Mouse (Mus musculus) kidney, adult 2 months (tissue): Measurements from ENCODE around the gene Tvp23b. TPM values are rescaled to one million over a fixed set of nuclear protein-coding genes. Genes with fewer than 3 reads are reported as not detected.
A peak's percentile ranks its signal among the peaks of the same experiment; 100 is the strongest.

Source experiments
- DNase-seq: peaks from one replicate; pipeline ENCODE4 v3.0.0; 2021
- H3K27ac ChIP-seq: fragments of 200-500 bp; 2 replicates; pipeline ENCODE4 v1.5.1; 2012; ENCODE audit warnings: low read depth, low read length, control low read depth, inconsistent platforms; ENCODE audit not compliant: insufficient read depth
- H3K27me3 ChIP-seq: fragments of 200-500 bp; replicated peaks from 2 replicates; pipeline ENCODE4 v1.6.1; 2012; ENCODE audit warnings: mild to moderate bottlenecking, moderate library complexity, low read length, inconsistent platforms; ENCODE audit not compliant: control insufficient read depth, insufficient read depth
- H3K36me3 ChIP-seq: fragments of 200-500 bp; 2 replicates; pipeline ENCODE4 v1.6.1; 2012; ENCODE audit warnings: mild to moderate bottlenecking, moderate library complexity, low read length, inconsistent platforms; ENCODE audit not compliant: control insufficient read depth, insufficient read depth
- H3K4me1 ChIP-seq: fragments of 200-500 bp; 2 replicates; pipeline ENCODE4 v1.6.1; 2011; ENCODE audit warnings: low read length; ENCODE audit not compliant: control insufficient read depth, insufficient read depth
- H3K4me3 ChIP-seq: fragments of 200-500 bp; 2 replicates; pipeline ENCODE4 v1.5.1; 2011; ENCODE audit warnings: mild to moderate bottlenecking, low read depth, low read length, control low read depth; ENCODE audit not compliant: insufficient read depth
- CTCF ChIP-seq: fragments of 200-500 bp; conservative IDR thresholded peaks from 2 replicates; pipeline ENCODE4 v1.5.1; 2011; ENCODE audit warnings: low read depth, mild to moderate bottlenecking, control low read depth, low read length, moderate library complexity, mixed read lengths; ENCODE audit not compliant: insufficient read depth, insufficient read length
- POLR2A ChIP-seq: fragments of 200-500 bp; IDR thresholded peaks from one replicate; pipeline ENCODE4 v1.6.1; 2011; ENCODE audit warnings: low read depth, low read length, control low read depth
- WGBS: fragments of 180-500 bp; shearing (Covaris S2); methylation state at CpG from one replicate; pipeline ENCODE4 v1.1.7; 2018; 5-methylcytosine and 5-hydroxymethylcytosine counted together
- polyA plus RNA-seq: library from polyadenylated mRNA; depleted of rRNA; stranded (reverse); fragments of >200 nt; gene quantifications from 2 replicates; pipeline ENCODE4 v1.2.3, GENCODE M21; 2012

Tvp23b gene
- polyA plus RNA-seq, 1 experiment = 26.1 TPM

DNA sequence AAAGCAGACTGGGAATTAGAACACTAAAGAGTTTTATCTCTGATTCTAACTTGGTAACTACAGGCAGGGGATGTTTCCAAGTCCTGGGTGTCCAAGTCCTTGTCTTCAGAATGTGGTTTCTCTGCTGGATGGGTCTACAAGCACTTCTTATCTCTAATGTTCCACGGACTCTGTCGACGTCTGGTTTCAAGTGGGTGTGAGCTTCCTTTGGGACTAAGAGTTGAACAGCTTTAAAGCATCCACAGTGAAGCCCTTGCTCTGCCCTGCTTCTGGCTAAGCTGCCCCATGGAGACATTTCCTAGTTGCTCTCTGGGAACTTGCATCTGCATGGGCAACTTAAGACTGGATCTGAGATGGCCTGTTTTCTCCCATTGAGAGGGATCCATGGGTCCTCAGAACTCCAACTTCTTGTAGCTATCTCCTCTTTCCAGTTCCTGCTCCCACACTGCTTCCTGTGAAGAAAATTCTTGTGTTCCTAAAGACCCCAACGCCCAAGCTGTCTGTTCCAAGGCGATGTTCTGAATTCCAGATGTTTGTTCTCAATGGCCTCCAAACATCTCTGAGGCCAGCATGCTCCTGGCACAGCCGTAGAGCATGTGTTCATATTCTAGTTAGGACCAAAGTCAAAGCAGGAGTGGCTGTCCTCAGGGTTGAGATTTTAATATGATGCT lies 45.0 kb downstream of the Tvp23b start:
- DNase-seq = no peak
- Histone ChIP-seq H3K36me3 (no peaks in the 10 kb centered on the region), H3K4me3 (no peak overlapping the region), H3K4me1 (peaks cover 2% of the 10 kb centered on the region; the same call in 1 of the 2 replicates), H3K27ac (no peak overlapping the region), H3K27me3 (no peaks in the 10 kb centered on the region)
- WGBS = 78% methylated on average over 6 of the region's 6 CpGs
- TF ChIP-seq CTCF = no peak
- TF ChIP-seq POLR2A = no peak

GRCm38 (mm10) chr11:62929799-62930198 lies 50.5 kb downstream of the Tvp23b start:
- H3K27ac ChIP-seq = peak overlapping the region; percentile 48; the same call in 1 of the 2 replicates
- H3K4me1 ChIP-seq = no peaks in the 10 kb centered on the region
- no peaks in the 10 kb centered on the region for H3K27me3 ChIP-seq
- H3K4me3 ChIP-seq = no peak overlapping the region
- DNase-seq = peak; percentile 86
- TF ChIP-seq POLR2A (no peak), CTCF (no peak)
- whole genome bisulfite sequencing = 44% methylated on average over 3 of the region's 3 CpGs
- no peaks in the 10 kb centered on the region for H3K36me3 ChIP-seq

- no peak for DNase-seq
- Histone ChIP-seq H3K4me3 (no peak overlapping the region), H3K27ac (peak overlapping the region; percentile 48; the same call in 1 of the 2 replicates), H3K27me3 (no peaks in the 10 kb centered on the region), H3K36me3 (no peaks in the 10 kb centered on the region), H3K4me1 (no peaks in the 10 kb centered on the region)
- 88% methylated on average over 4 of the region's 4 CpGs for WGBS
- no peak for TF ChIP-seq CTCF
- no peak for TF ChIP-seq POLR2A
These were observed 51.3 kb downstream of the Tvp23b start for GRCm38 (mm10) chr11:62930574-62930973.

- 51% methylated on average over 5 of the region's 5 CpGs for WGBS
- peak; percentile 38 for DNase-seq
- H3K27ac ChIP-seq = no peak overlapping the region
These were observed 51.9 kb downstream of the Tvp23b start for GRCm38 (mm10) chr11:62931141-62931540.

GRCm38 (mm10) chr11:62933099-62933498 lies 53.8 kb downstream of the Tvp23b start:
- Histone ChIP-seq H3K4me3 (no peak overlapping the region), H3K36me3 (no peaks in the 10 kb centered on the region), H3K27ac (no peak overlapping the region), H3K27me3 (no peaks in the 10 kb centered on the region), H3K4me1 (peaks cover 3% of the 10 kb centered on the region; the same call in 1 of the 2 replicates)
- 93% methylated on average over 9 of the region's 9 CpGs for WGBS
- TF ChIP-seq CTCF = 0 out of 2 replicates have a peak, but pooled peaks have one; percentile 15
- TF ChIP-seq POLR2A = no peak
- no peak for DNase-seq

More at GRCm38 (mm10) chr11:62931141-62931540, 51.9 kb downstream of the Tvp23b start:
- no peak overlapping the region for H3K4me3 ChIP-seq
- no peaks in the 10 kb centered on the region for H3K27me3 ChIP-seq
- TF ChIP-seq CTCF = no peak
- TF ChIP-seq POLR2A = no peak
- no peaks in the 10 kb centered on the region for H3K36me3 ChIP-seq
- H3K4me1 ChIP-seq = no peaks in the 10 kb centered on the region

- WGBS = 75% methylated on average over 11 of the region's 11 CpGs
- TF ChIP-seq POLR2A (no peak), CTCF (no peak)
- Histone ChIP-seq H3K4me1 (peaks cover 3% of the 10 kb centered on the region; the same call in 1 of the 2 replicates), H3K27ac (no peak overlapping the region), H3K4me3 (no peak overlapping the region), H3K36me3 (no peaks in the 10 kb centered on the region), H3K27me3 (no peaks in the 10 kb centered on the region)
- DNase-seq = peak; percentile 33
These were observed 55.7 kb downstream of the Tvp23b start for GRCm38 (mm10) chr11:62934795-62935514.

- TF ChIP-seq CTCF (no peak), POLR2A (no peak)
- Histone ChIP-seq H3K4me1 (peaks cover 3% of the 10 kb centered on the region; the same call in 1 of the 2 replicates), H3K27me3 (no peaks in the 10 kb centered on the region), H3K27ac (no peak overlapping the region), H3K4me3 (no peak overlapping the region), H3K36me3 (no peaks in the 10 kb centered on the region)
- WGBS = 64% methylated on average over 6 of the region's 6 CpGs
- peak; percentile 41 for DNase-seq
These were observed 58.7 kb downstream of the Tvp23b start for GRCm38 (mm10) chr11:62937986-62938385.
